Comparison of ENCODE assay signal across 8 mouse cellular contexts in the genomic region with DNA sequence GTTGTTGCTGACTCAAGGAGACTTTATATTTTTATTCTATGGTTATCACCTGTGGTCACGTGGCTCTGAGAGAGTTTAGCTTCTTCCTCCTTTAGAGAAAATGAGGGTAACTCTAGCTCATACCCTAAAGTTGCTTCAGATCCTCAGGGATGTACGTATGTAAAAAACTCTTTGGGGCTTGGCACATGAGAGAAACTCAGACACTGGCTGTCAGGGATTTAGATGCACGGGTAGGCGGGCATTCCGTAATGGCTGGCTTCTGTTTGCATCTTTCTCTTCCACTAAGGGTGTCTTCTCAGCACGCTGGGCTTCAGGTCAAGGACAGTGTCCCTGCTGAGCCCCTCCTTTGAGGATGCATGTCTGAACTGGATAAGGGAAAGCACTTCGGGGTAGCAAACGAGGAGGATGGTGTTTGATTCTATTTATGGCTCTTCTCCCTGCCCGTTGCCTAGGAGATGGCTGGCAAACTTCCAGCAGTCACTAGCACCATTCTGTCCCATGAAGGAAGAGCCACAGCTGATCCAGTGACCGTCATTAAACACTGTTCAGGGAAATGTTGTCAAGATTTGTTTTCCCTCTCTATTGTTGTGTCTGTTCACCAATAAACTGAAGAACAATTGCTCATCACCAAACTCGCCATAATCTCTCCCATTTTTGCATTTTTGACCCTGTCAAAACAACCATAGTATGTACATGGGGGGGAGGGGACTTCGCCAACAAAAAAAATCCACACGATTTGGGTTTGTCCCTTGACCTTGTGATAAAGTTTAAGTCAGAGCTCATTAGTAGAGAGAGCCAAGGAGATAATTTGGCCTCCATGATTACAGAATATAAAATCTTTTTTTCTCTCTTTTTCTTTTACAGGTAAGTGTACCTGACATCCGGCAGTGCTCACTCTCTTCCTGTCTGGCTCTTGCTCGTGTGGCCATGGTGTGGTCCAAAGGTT.
DNase-seq lines count a peak whose midpoint lies in the region; ATAC-seq and TF ChIP-seq lines count a peak whose summit lies in the region.

No protein-coding gene starts in this region.

- 51% methylated on average over 15 of the region's 15 CpGs for WGBS in liver, adult 2 months
- WGBS in liver, embryonic 11.5 days = 58% methylated on average over 15 of the region's 15 CpGs
- 27% methylated on average over 15 of the region's 15 CpGs for WGBS in heart, embryonic 14.5 days

- ATAC-seq in liver, embryonic 11.5 days (replicated peaks; ENCODE audit: low FRiP score) = no peak
- peak; percentile 83; the same call in 1 of the 2 replicates for ATAC-seq in heart, embryonic 14.5 days (ENCODE audit: insufficient number of reproducible peaks, insufficient read depth, low FRiP score, low read depth)

- no peak overlapping the region for H3K4me3 ChIP-seq in liver, adult 2 months (ENCODE audit: insufficient read depth, low read depth, low read length)
- no peak overlapping the region for H3K4me3 ChIP-seq in liver, embryonic 11.5 days (ENCODE audit: low read depth, low read length)
- H3K4me3 ChIP-seq in heart, embryonic 14.5 days (ENCODE audit: control insufficient read depth in 1 of 2, insufficient read depth in 1 of 2, low read depth in 1 of 2, low read length in 2 of 2) = peak overlapping the region in 1 of 2 experiments; percentile 23; a peak in 2 of 4 replicates

- no peaks in the 10 kb centered on the region for H3K79me2 ChIP-seq in liver, adult 2 months (ENCODE audit: control insufficient read depth, insufficient read depth, low read length)

- H3K27me3 ChIP-seq in liver, adult 2 months (ENCODE audit: control insufficient read depth, insufficient read depth, low read length) = no peaks in the 10 kb centered on the region
- no peaks in the 10 kb centered on the region for H3K27me3 ChIP-seq in liver, embryonic 11.5 days (replicated peaks; ENCODE audit: control insufficient read depth, insufficient read depth, low read length)
- H3K27me3 ChIP-seq in heart, embryonic 14.5 days (ENCODE audit: control insufficient read depth, insufficient read depth, low read length) = no peaks in the 10 kb centered on the region

- no peaks in the 10 kb centered on the region for H3K36me3 ChIP-seq in liver, adult 2 months (ENCODE audit: control insufficient read depth, insufficient read depth, low read length)
- H3K36me3 ChIP-seq in liver, embryonic 11.5 days (ENCODE audit: control insufficient read depth, insufficient read depth, low read length) = no peaks in the 10 kb centered on the region
- H3K36me3 ChIP-seq in heart, embryonic 14.5 days (ENCODE audit: control insufficient read depth, insufficient read depth, low read length) = peaks cover 9% of the 10 kb centered on the region; the same call in 1 of the 2 replicates

- no peak for TF ChIP-seq POLR2A in liver, adult 2 months (IDR thresholded peaks at IDR 0.05; ENCODE audit: extremely low read depth, insufficient read depth, low read length)

- H3K9me3 ChIP-seq in liver, embryonic 11.5 days (ENCODE audit: control insufficient read depth, low read length) = no peaks in the 10 kb centered on the region
- H3K9me3 ChIP-seq in heart, embryonic 14.5 days (ENCODE audit: control insufficient read depth, low read length) = 0 out of 2 replicates have a peak, but pooled peaks cover 7% of the 10 kb centered on the region

- no peaks in the 10 kb centered on the region for H3K4me1 ChIP-seq in liver, adult 2 months (ENCODE audit: control insufficient read depth, insufficient read depth, low read length)
- H3K4me1 ChIP-seq in liver, embryonic 11.5 days (replicated peaks; ENCODE audit: control insufficient read depth, insufficient read depth, low read length) = peaks cover 2% of the 10 kb centered on the region; the same call in 1 of the 2 replicates
- H3K4me1 ChIP-seq in heart, embryonic 14.5 days (ENCODE audit: control insufficient read depth in 2 of 2, insufficient read depth in 2 of 2, low read length in 2 of 2) = peaks cover 7 to 19% of the 10 kb centered on the region in 2 experiments

- peak; percentile 10 for DNase-seq in liver, adult 2 months (ENCODE audit: extremely low read depth, low read depth, low spot score)
- DNase-seq in liver, embryonic 11.5 days (ENCODE audit: low spot score) = no peak
- peak; percentile 60 for DNase-seq in embryo, embryonic 10.5 days (ENCODE audit: low spot score)
- DNase-seq in kidney, postnatal 10 days = peak; percentile 87
- DNase-seq in lung, postnatal 14 days = peak; percentile 64
- peak; percentile 80 for DNase-seq in right cerebral cortex, postnatal 4 days
- no peak for DNase-seq in spleen, postnatal 4 days (ENCODE audit: low spot score in 2 of 2)

- no peak for TF ChIP-seq CTCF in liver, adult 2 months (IDR thresholded peaks at IDR 0.05; ENCODE audit: low read depth, low read length)

- no peak overlapping the region for H3K27ac ChIP-seq in liver, adult 2 months (replicated peaks; ENCODE audit: insufficient read depth, low read depth, low read length)
- H3K27ac ChIP-seq in liver, embryonic 11.5 days (ENCODE audit: low read depth, low read length) = no peak overlapping the region
- peak overlapping the region; percentile 68 to 71 for H3K27ac ChIP-seq in heart, embryonic 14.5 days (replicated peaks in 1 of 2; ENCODE audit: control insufficient read depth in 1 of 2, insufficient read depth in 1 of 2, low read depth in 2 of 2, low read length in 2 of 2)

- no peak overlapping the region for H3K9ac ChIP-seq in liver, adult 2 months (ENCODE audit: low read depth, low read length)
- H3K9ac ChIP-seq in liver, embryonic 11.5 days (ENCODE audit: low read depth, low read length) = no peak overlapping the region
- H3K9ac ChIP-seq in heart, embryonic 14.5 days (ENCODE audit: low read length) = peak overlapping the region; percentile 34; the same call in 1 of the 2 replicates

- H3K4me2 ChIP-seq in liver, embryonic 11.5 days = no peak overlapping the region
- peak overlapping the region; percentile 61 for H3K4me2 ChIP-seq in heart, embryonic 14.5 days (ENCODE audit: low read length)

Comparison
In these comparisons a context has a peak if more than half of its experiments do, and no peak if none do; other contexts are left out.
1. DNase-seq: peak in liver, adult 2 months (single experiment), embryo, embryonic 10.5 days (single experiment), kidney, postnatal 10 days (single experiment), lung, postnatal 14 days (single experiment) and right cerebral cortex, postnatal 4 days (single experiment); none in liver, embryonic 11.5 days (single experiment) and spleen, postnatal 4 days (0 of 2).
2. H3K27ac ChIP-seq: peak in heart, embryonic 14.5 days (2 of 2); none in liver, adult 2 months (single experiment) and liver, embryonic 11.5 days (single experiment).